In genomic region chr1:91484011-91484346, GRCm38 (mm10) we compare ENCODE assay signal across 12 mouse cellular contexts. TPM values are rescaled to one million over a fixed set of nuclear protein-coding genes. Genes with fewer than 3 reads are reported as not detected.
A peak's percentile ranks its signal among the peaks of the same experiment; 100 is the strongest.
DNase-seq lines count a peak whose midpoint lies in the region; ATAC-seq lines count a peak whose summit lies in the region.
"Had no signal": no experiment of that assay in that cellular context is flagged by ENCODE, and none has a peak within 500 bp of the region (broad histone marks: within the 10 kb centered on the region; RNA-seq: fewer than 3 reads in every experiment).

No protein-coding gene starts in this region.

- WGBS in liver, embryonic 11.5 days: 71% methylated on average over 5 of the region's 5 CpGs

- no peak overlapping the region for H3K4me2 ChIP-seq in liver, embryonic 11.5 days
- H3K4me2 ChIP-seq: lung, embryonic 14.5 days; stomach, embryonic 15.5 days had no signal

- DNase-seq in adrenal gland, postnatal 10 days: peak; percentile 56
- no peak for DNase-seq in adrenal gland, adult 18-20 months (ENCODE audit: low spot score in 2 of 2)
- peak; percentile 39 for DNase-seq in kidney, adult 11 months
- DNase-seq in kidney, postnatal 4 days: no peak
- peak; percentile 22 for DNase-seq in NIH3T3 (ENCODE audit: low read depth)
- DNase-seq in kidney, postnatal 10 days: peak; percentile 20
- no peak for DNase-seq in right cerebral cortex, postnatal 25 days
- DNase-seq in liver, embryonic 11.5 days (ENCODE audit: low spot score): no peak

- H3K27ac ChIP-seq in liver, embryonic 11.5 days (ENCODE audit: low read depth, low read length): no peak overlapping the region
- H3K27ac ChIP-seq: hindbrain, postnatal 0 days; stomach, embryonic 15.5 days had no signal

- no peak overlapping the region for H3K4me3 ChIP-seq in liver, embryonic 11.5 days (ENCODE audit: low read depth, low read length)
- H3K4me3 ChIP-seq: stomach, embryonic 15.5 days had no signal

- no peaks in the 10 kb centered on the region for H3K36me3 ChIP-seq in liver, embryonic 11.5 days (ENCODE audit: control insufficient read depth, insufficient read depth, low read length)
- H3K36me3 ChIP-seq: stomach, embryonic 15.5 days had no signal

- H3K27me3 ChIP-seq in liver, embryonic 11.5 days (replicated peaks; ENCODE audit: control insufficient read depth, insufficient read depth, low read length): no peaks in the 10 kb centered on the region
- H3K27me3 ChIP-seq: CH12.LX; stomach, embryonic 15.5 days had no signal

- H3K9me3 ChIP-seq in liver, embryonic 11.5 days (ENCODE audit: control insufficient read depth, low read length): 0 out of 2 replicates have a peak, but pooled peaks cover under 1% of the 10 kb centered on the region
- H3K9me3 ChIP-seq: stomach, embryonic 15.5 days had no signal

- no peak for ATAC-seq in liver, embryonic 11.5 days (replicated peaks; ENCODE audit: low FRiP score)

- no peaks in the 10 kb centered on the region; the same call in 1 of the 2 replicates for H3K4me1 ChIP-seq in liver, embryonic 11.5 days (replicated peaks; ENCODE audit: control insufficient read depth, insufficient read depth, low read length)

- no peak overlapping the region for H3K9ac ChIP-seq in liver, embryonic 11.5 days (ENCODE audit: low read depth, low read length)
- H3K9ac ChIP-seq: lung, embryonic 14.5 days; stomach, embryonic 15.5 days had no signal

RNA-seq across cellular contexts. Expression of gene Traf3ip1, which starts 10.5 kb away (rescaled TPM):
- 1 to 10 TPM; 8.0 to 9.1 TPM for total RNA-seq in adrenal gland, postnatal 10 days (2021)
- 10 to 100 TPM; 10.8 to 12.7 TPM for total RNA-seq in adrenal gland, adult 18-20 months (2021)
- polyA plus RNA-seq in liver, embryonic 11.5 days (2014; fragmentation: Nextera tagmentation; extraction: Ambion mirVana): 4.4 TPM in 2 replicates

RNA-seq across cellular contexts. Expression of gene Per2, which starts 24.9 kb away (rescaled TPM):
- 10 to 100 TPM; 15.6 to 37.9 TPM for total RNA-seq in adrenal gland, postnatal 10 days (2021)
- 10 to 100 TPM; 46.7 to 66.6 TPM for total RNA-seq in adrenal gland, adult 18-20 months (2021)
- polyA plus RNA-seq in liver, embryonic 11.5 days (2014; fragmentation: Nextera tagmentation; extraction: Ambion mirVana): 4.5 and 6.8 TPM in 2 replicates

RNA-seq across cellular contexts. Expression of gene Asb1, which starts 56.4 kb away (rescaled TPM):
- total RNA-seq in adrenal gland, postnatal 10 days (2021): 10 to 100 TPM; 18.3 to 19.9 TPM
- total RNA-seq in adrenal gland, adult 18-20 months (2021): 10 to 100 TPM; 19.4 TPM
- polyA plus RNA-seq in liver, embryonic 11.5 days (2014; fragmentation: Nextera tagmentation; extraction: Ambion mirVana): 12.2 and 13.4 TPM in 2 replicates

Comparison
In these comparisons a context has a peak if more than half of its experiments do, and no peak if none do; other contexts are left out.
1. DNase-seq: peak in adrenal gland, postnatal 10 days (single experiment), kidney, adult 11 months (single experiment), NIH3T3 (single experiment) and kidney, postnatal 10 days (single experiment); none in adrenal gland, adult 18-20 months (0 of 2), kidney, postnatal 4 days (0 of 2), right cerebral cortex, postnatal 25 days (single experiment) and liver, embryonic 11.5 days (single experiment).